Mouse (Mus musculus): ENCODE data around the gene Fam20a. TPM values are rescaled to one million over a fixed set of nuclear protein-coding genes. Genes with fewer than 3 reads are reported as not detected.
"Not testable (repeated sequence)": the region's sequence is repeated elsewhere in the genome, so short reads cannot be mapped to it uniquely, and the experiment has no call there.

The Fam20a gene
- total RNA-seq, 2 experiments from 2014 or later, result not detected

DNA sequence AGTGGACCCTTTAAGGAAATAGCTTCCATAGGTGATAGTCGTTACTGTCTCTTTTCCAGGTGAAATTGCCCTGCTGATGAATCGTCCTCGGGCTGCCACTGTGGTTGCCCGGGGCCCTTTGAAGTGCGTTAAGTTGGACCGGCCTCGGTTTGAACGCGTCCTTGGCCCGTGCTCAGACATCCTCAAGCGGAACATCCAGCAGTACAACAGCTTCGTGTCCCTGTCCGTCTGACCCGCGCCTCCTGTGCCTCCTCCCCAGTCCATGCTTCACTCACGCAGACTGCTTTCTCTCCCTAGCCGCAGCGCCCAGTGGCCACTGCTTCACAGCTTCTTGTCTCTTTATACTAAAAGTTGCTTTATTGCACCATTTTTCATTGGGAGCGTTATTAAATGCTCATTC lies 54.7 kb downstream of the Fam20a start:
- no peak for ATAC-seq (replicated peaks; ENCODE audit: poor library complexity, severe bottlenecking)

- no peak for ATAC-seq (replicated peaks; ENCODE audit: poor library complexity, severe bottlenecking)
These were observed 55.7 kb downstream of the Fam20a start for GRCm38 (mm10) chr11:109666411-109666810.

GRCm38 (mm10) chr11:109665424-109665823 lies 56.7 kb downstream of the Fam20a start:
- ATAC-seq (replicated peaks; ENCODE audit: poor library complexity, severe bottlenecking), result no peak

DNA sequence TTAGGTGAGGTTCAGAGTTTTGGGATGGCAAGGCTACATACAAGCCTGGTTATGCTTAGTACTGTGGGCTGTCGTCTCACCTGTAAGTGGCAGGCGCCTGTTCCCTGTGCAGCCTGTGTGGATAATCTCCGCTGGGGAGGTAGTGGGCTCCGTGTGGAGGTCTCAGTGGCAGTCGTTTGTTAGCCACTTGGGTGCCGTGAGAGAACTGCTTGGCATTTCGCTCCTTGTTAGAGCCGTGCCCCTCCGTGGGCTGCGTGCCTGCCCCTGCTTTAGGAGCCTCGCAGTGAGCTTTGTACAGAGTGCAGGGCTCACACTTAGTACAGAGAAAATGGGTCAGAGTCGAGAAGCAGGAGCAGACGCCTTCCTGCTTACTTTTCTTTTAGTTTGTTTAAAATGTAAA lies 57.8 kb downstream of the Fam20a start:
- no peak for ATAC-seq (replicated peaks; ENCODE audit: poor library complexity, severe bottlenecking)

DNA sequence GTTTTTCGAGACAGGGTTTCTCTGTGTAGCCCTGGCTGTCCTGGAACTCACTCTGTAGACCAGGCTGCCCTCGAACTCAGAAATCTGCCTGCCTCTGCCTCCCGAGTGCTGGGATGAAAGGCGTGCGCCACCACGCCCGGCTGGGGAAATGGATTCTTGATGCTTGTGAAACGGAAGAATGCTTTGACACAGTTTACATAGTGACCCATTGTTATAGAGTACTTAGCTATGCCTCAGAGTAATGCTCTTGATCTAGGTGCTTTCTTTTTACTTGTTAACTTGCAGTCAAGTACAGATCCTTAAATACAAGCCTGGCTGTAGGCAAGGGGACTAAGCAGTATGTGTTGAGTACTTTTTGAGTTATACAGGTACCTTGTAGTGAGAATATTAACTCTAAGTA lies 61.6 kb downstream of the Fam20a start:
- not testable (repeated sequence) for ATAC-seq (replicated peaks; ENCODE audit: poor library complexity, severe bottlenecking)

DNA sequence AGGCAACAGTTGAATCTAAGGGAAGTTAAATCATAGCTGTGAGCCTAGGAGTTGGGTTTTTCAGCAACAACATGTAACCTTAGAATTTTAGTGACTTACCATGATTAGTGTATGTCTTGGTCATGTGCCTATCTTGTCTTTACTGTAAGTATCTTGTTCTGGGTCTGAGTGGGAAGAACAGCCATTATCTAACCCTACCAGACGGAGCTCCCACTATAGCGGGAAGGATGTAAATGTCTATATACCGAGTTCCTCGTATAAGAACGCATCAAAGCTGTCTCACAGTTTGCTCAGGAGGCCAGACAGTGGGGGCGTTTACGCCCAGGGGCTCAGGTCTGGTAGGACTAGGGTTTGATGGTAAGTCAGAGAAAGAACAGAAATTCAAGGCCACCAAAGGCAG lies 65.8 kb downstream of the Fam20a start:
- no peak for ATAC-seq (replicated peaks; ENCODE audit: poor library complexity, severe bottlenecking)

- no peak for ATAC-seq (replicated peaks; ENCODE audit: poor library complexity, severe bottlenecking)
These were observed 67.5 kb downstream of the Fam20a start for GRCm38 (mm10) chr11:109654581-109654980.

DNA sequence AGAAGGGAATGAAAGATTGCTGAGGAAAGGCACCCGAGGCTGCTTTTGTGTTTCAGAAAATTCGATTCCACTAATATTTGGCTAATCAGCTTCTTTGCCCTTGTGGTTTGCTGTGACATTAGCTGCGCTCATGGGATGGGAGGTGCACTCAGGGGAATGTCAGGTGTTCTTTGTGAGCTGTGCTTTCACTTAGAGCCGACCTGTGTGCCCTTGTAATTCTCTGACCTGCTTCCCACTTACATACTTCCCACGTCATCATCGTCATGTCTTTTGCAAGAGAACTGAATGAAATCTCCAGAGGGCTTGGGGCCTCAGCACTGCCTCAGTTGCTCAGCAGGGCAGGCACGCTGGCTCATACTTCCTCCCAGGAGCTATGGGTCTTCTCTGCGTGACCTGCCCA lies 68.9 kb downstream of the Fam20a start:
- ATAC-seq (replicated peaks; ENCODE audit: poor library complexity, severe bottlenecking), result no peak

- no peak for ATAC-seq (replicated peaks; ENCODE audit: poor library complexity, severe bottlenecking)
These were observed 69.6 kb downstream of the Fam20a start for GRCm38 (mm10) chr11:109652505-109652904.

DNA sequence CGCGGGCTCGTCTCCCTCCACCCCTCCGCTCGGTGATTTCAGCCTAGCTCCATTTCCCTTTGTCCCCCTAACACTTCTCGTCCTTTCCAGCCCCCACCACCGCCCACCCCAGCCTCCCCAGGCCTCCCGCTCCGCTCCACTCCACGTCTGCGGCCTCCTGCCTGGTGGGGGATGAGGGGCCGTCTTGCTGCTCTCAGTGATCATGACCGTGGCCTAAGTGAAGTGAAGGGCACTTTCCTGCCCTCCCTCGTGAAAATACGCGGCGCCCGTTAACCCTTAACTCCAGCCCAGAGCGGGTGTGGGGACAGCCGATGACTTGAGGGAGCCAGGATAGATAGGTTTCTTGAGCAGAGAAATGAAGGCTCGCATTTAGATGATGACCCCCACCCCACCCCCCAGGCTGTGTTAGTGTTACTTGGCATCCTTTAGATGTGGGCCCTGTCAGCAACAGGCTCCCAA lies 70.5 kb downstream of the Fam20a start:
- peak; percentile 0; the same call in 1 of the 2 replicates for ATAC-seq (replicated peaks; ENCODE audit: poor library complexity, severe bottlenecking)

GRCm38 (mm10) chr11:109650788-109651565 lies 71.1 kb downstream of the Fam20a start:
- ATAC-seq (replicated peaks; ENCODE audit: poor library complexity, severe bottlenecking), result peak; percentile 67

DNA sequence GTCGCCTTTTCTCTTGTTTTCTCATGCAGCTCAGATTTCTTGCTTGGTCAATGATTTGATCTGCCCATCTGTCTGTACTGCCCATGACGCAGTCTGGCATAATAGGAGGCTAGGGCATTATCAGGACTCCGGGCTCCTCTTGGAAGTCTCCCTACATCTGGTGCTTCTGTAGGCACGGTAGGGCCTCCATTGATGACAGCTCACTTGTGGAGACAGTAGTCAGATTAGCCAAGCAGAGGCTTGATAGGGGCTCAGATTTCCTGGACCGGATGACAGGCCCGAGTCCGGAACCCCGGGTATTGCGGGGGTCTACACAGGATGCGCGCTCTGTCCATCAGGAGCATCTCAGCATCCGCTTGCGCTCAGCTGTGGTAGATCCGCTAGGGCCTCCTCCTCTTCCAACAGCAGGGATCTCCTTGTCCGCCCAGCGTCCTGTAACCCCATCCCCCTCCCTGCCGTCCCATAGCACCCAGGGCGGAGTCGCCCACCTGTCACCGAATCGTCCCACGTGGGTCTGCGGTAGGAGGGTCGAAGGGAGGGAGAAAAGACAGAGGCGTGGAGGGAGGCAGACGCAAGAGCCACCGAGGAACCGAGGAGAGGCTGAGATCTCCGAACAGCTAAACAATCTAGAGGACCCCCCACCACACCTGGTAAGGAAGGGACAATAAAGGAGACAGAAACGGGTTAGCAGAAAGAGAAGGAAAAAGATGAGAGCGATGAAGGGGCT lies 71.9 kb downstream of the Fam20a start:
- peak; percentile 56 for ATAC-seq (replicated peaks; ENCODE audit: poor library complexity, severe bottlenecking)

GRCm38 (mm10) chr11:109649206-109649605 lies 72.9 kb downstream of the Fam20a start, which contains the start of gene Prkar1a:
Gene Prkar1a, plus strand, starts transcription at chr11:109649405.
- ATAC-seq (replicated peaks; ENCODE audit: poor library complexity, severe bottlenecking), result 0 out of 2 replicates have a peak, but pooled peaks have one; percentile 5

- peak; percentile 57 for ATAC-seq (replicated peaks; ENCODE audit: poor library complexity, severe bottlenecking)
These were observed 73.6 kb downstream of the Fam20a start for GRCm38 (mm10) chr11:109648510-109648909.

DNA sequence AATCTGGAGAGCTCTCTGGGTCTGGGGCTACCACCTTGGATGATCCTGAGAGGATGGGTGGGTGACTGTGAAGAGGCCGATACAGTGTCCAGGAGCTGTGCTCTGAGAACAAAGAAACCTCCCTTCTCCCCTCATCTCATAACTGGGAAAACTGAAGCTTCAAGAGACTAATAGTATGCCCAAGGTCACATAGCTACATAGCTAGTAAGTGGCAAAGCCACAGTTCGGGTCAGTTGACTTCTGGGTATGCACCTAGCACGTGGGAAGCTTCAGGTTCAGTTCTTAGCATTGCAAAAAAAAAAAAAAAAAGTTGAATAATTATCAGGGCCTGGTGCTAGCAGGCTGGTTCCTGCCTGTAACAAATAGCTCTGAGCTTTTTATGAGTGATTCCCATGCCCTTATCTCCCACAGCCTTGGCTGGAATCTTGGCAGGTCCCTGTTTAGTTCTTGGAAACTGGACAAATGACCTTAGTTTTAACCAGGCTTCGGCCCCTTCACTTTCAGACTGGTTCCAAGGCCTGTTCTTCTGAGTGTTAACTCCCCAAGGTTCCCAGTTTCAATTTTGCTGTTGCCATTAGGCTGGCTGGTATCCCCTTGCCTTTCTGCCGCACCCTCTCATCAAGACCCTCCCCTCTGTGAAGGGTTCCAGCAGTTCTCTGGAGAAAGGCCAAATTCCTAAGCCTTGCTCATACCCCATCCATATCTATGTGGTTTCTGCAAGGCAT lies 80.4 kb downstream of the Fam20a start:
- ATAC-seq (replicated peaks; ENCODE audit: poor library complexity, severe bottlenecking), result no peak

GRCm38 (mm10) chr11:109635871-109636395 lies 86.1 kb downstream of the Fam20a start:
- no peak for ATAC-seq (replicated peaks; ENCODE audit: poor library complexity, severe bottlenecking)

GRCm38 (mm10) chr11:109634928-109635327 lies 87.2 kb downstream of the Fam20a start:
- no peak for ATAC-seq (replicated peaks; ENCODE audit: poor library complexity, severe bottlenecking)

DNA sequence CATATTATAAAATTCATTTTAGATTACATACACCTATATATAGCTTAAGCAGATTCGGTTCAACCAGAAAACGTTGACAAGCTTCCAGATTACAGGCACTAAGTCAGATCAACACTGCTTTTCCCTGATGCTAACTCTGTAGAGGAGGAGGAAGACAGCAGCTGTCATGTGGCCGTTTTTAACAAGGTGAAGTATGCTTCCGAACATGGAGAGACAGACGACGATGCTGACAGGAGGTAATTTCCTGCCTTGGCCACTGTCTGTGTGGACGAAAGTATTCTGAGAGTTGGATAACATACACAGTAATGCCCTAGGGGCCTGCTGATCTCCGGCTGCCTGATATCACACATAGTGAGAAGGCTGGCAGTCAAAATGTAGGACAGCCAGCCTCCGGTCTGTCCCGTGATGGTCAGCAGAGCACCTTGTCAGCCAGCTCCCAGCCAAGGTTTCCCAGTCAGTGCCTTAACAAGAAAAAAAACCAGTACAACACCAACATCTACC lies 93.0 kb downstream of the Fam20a start:
- ATAC-seq (replicated peaks; ENCODE audit: poor library complexity, severe bottlenecking), result no peak

DNA sequence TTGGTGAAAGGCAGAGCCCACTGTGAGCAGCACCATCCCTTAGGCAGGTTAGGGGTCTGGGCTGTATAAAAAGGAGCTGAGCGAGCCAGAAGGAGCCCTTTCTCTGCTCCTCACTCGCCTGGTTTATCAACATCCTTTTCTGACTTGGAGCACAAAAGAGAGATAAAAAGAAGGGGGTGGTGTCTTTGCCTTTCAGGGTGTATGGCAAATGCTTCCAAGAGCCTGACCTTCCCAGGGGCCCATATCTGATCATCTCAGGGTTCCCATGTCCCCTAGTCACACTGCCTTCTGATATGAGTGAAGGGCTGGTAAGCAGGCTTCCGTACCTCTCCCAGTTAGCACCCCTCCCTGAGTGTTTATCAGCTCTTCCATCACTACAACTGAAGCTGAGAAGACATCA lies 94.0 kb downstream of the Fam20a start:
- no peak for ATAC-seq (replicated peaks; ENCODE audit: poor library complexity, severe bottlenecking)

DNA sequence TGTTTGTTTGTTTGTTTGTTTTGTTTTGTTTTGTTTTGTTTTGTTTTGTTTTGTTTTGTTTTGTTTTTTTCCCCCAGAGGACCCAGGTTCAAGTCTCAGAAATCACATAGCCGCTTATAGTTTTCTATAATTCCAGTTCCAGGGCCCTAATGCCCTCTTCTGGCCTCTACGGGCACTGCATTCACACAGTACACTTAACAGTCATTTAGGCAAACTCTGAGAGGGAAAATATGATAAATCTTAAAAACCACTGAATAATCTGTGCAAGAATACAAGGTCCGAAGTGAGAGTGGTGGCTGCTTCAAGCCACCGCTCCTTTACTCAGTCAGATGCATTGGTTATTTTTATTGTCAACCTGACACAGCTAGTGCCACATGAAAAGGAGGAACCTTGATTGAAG lies 94.4 kb downstream of the Fam20a start:
- ATAC-seq (replicated peaks; ENCODE audit: poor library complexity, severe bottlenecking), result peak; percentile 63
